Mouse (Mus musculus) brain, embryonic 14.5 days (tissue): ENCODE measurements around the gene Ppfibp1.

Experiments used
- CTCF ChIP-seq: fragments of 200-500 bp; IDR thresholded peaks from 2 replicates; pipeline ENCODE4 v1.5.1; 2012; ENCODE audit warnings: inconsistent platforms, mild to moderate bottlenecking, moderate library complexity, borderline replicate concordance; ENCODE audit not compliant: insufficient read depth, insufficient read length; ENCODE audit errors: extremely low read depth
- POLR2A ChIP-seq: fragments of 200-500 bp; IDR thresholded peaks from 2 replicates; pipeline ENCODE4 v1.6.1; 2012; ENCODE audit warnings: mild to moderate bottlenecking, inconsistent platforms, borderline replicate concordance; ENCODE audit not compliant: poor library complexity, insufficient read depth, insufficient read length, severe bottlenecking; ENCODE audit errors: extremely low read depth

DNA sequence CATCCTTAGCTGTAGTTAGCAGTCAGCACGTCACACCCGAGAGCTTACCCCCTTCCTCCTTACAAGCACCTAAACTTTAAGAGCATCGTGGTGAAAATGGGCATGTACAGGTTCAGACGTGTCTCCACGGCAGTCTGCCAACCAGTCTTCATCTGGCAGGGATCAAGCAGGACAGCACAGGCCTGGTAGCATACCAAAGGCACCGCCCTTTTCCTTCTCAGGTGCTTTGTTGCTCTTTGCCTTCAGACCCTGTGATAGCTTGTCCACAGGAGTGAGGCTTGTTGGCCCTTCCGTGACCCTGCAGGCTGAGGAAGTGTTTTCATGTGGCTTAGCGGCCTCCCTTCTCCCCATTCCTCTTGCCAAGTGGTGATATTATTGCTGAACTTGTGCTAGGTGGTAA is 50.7 kb downstream of the Ppfibp1 start:
- TF ChIP-seq POLR2A (no peak), CTCF (no peak)
